Mouse (Mus musculus): ENCODE data around the gene Clec12b. TPM values are rescaled to one million over a fixed set of nuclear protein-coding genes. Genes with fewer than 3 reads are reported as not detected.

Gene Clec12b
- polyA plus RNA-seq (2016; fragmentation: Nextera tagmentation; extraction: Ambion mirVana): 0.17 TPM in 1 of 2 replicates, not detected in the other

- H3K4me2 ChIP-seq (replicated peaks): no peak within 1 kb of the TSS
- H3K4me1 ChIP-seq: no peaks in the 10 kb centered on the region
Measured at GRCm38 (mm10) chr6:129385774-129386173, at the start of gene Clec12b. TSS of gene Clec12b (minus strand) at chr6:129385874.

GRCm38 (mm10) chr6:129434239-129434638 lies 48.6 kb upstream of the Clec12b start:
- no peak overlapping the region for H3K4me3 ChIP-seq
- no peaks in the 10 kb centered on the region for H3K36me3 ChIP-seq
- no peaks in the 10 kb centered on the region for H3K9me3 ChIP-seq (replicated peaks)
- no peaks in the 10 kb centered on the region for H3K4me1 ChIP-seq
- WGBS: 62% methylated on average over 5 of the region's 5 CpGs
- no peaks in the 10 kb centered on the region for H3K27me3 ChIP-seq
- H3K27ac ChIP-seq: no peak overlapping the region
- no peak overlapping the region for H3K9ac ChIP-seq
- H3K4me2 ChIP-seq (replicated peaks): no peak overlapping the region
- no peak for ATAC-seq (ENCODE audit: low FRiP score)

More at GRCm38 (mm10) chr6:129385774-129386173, at the start of gene Clec12b:
- H3K27ac ChIP-seq: 0 out of 2 replicates have a peak within 1 kb of the TSS, but pooled peaks have one; percentile 12
- ATAC-seq (ENCODE audit: low FRiP score): no peak
- H3K27me3 ChIP-seq: no peaks in the 10 kb centered on the region
- H3K9ac ChIP-seq: no peak within 1 kb of the TSS
- no peaks in the 10 kb centered on the region for H3K36me3 ChIP-seq
- no peaks in the 10 kb centered on the region for H3K9me3 ChIP-seq (replicated peaks)
- H3K4me3 ChIP-seq: no peak within 1 kb of the TSS
- WGBS: 65% methylated on average over 2 of the region's 2 CpGs

GRCm38 (mm10) chr6:129427281-129427680 lies 41.6 kb upstream of the Clec12b start:
- H3K4me2 ChIP-seq (replicated peaks): no peak overlapping the region
- 79% methylated on average over 4 of the region's 4 CpGs for WGBS
- no peaks in the 10 kb centered on the region for H3K27me3 ChIP-seq
- peaks cover 3% of the 10 kb centered on the region for H3K4me1 ChIP-seq
- no peak overlapping the region for H3K9ac ChIP-seq
- H3K27ac ChIP-seq: no peak overlapping the region
- no peaks in the 10 kb centered on the region for H3K9me3 ChIP-seq (replicated peaks)
- no peaks in the 10 kb centered on the region for H3K36me3 ChIP-seq
- no peak for ATAC-seq (ENCODE audit: low FRiP score)
- no peak overlapping the region for H3K4me3 ChIP-seq

- Histone ChIP-seq H3K9me3 (replicated peaks) (no peaks in the 10 kb centered on the region), H3K27me3 (no peaks in the 10 kb centered on the region), H3K27ac (no peak overlapping the region), H3K36me3 (no peaks in the 10 kb centered on the region), H3K9ac (no peak overlapping the region), H3K4me3 (no peak overlapping the region), H3K4me1 (peaks cover 3% of the 10 kb centered on the region), H3K4me2 (replicated peaks) (no peak overlapping the region)
- 46% methylated on average over 5 of the region's 5 CpGs for WGBS
- ATAC-seq (ENCODE audit: low FRiP score): no peak
Measured at GRCm38 (mm10) chr6:129425812-129426211, 40.1 kb upstream of the Clec12b start.

GRCm38 (mm10) chr6:129425217-129425616 lies 39.5 kb upstream of the Clec12b start:
- Histone ChIP-seq H3K27ac (no peak overlapping the region), H3K4me1 (peaks cover 3% of the 10 kb centered on the region), H3K9me3 (replicated peaks) (no peaks in the 10 kb centered on the region), H3K9ac (no peak overlapping the region), H3K27me3 (no peaks in the 10 kb centered on the region), H3K4me2 (replicated peaks) (no peak overlapping the region), H3K4me3 (no peak overlapping the region), H3K36me3 (no peaks in the 10 kb centered on the region)
- ATAC-seq (ENCODE audit: low FRiP score): no peak
- 67% methylated on average over 5 of the region's 5 CpGs for WGBS

- Histone ChIP-seq H3K4me2 (replicated peaks) (no peak overlapping the region), H3K27me3 (no peaks in the 10 kb centered on the region), H3K36me3 (no peaks in the 10 kb centered on the region), H3K9ac (no peak overlapping the region), H3K4me1 (peaks cover 3% of the 10 kb centered on the region), H3K27ac (no peak overlapping the region), H3K9me3 (replicated peaks) (no peaks in the 10 kb centered on the region), H3K4me3 (no peak overlapping the region)
- WGBS: 12% methylated on average over 1 of the region's 1 CpGs
- ATAC-seq (ENCODE audit: low FRiP score): peak; percentile 86
Measured at GRCm38 (mm10) chr6:129423734-129424072, 38.0 kb upstream of the Clec12b start.

GRCm38 (mm10) chr6:129423040-129423733 lies 37.5 kb upstream of the Clec12b start:
- no peak overlapping the region for H3K27ac ChIP-seq
- 82% methylated on average over 4 of the region's 4 CpGs for WGBS
- ATAC-seq (ENCODE audit: low FRiP score): peak; percentile 11; the same call in 1 of the 2 replicates
- H3K36me3 ChIP-seq: no peaks in the 10 kb centered on the region
- H3K27me3 ChIP-seq: no peaks in the 10 kb centered on the region
- no peak overlapping the region for H3K9ac ChIP-seq
- H3K4me3 ChIP-seq: no peak overlapping the region
- H3K4me1 ChIP-seq: peaks cover 3% of the 10 kb centered on the region
- H3K4me2 ChIP-seq (replicated peaks): no peak overlapping the region
- H3K9me3 ChIP-seq (replicated peaks): no peaks in the 10 kb centered on the region

- Histone ChIP-seq H3K27ac (no peak overlapping the region), H3K4me1 (peaks cover 3% of the 10 kb centered on the region), H3K36me3 (no peaks in the 10 kb centered on the region), H3K4me2 (replicated peaks) (no peak overlapping the region), H3K9me3 (replicated peaks) (no peaks in the 10 kb centered on the region), H3K4me3 (no peak overlapping the region), H3K9ac (no peak overlapping the region), H3K27me3 (no peaks in the 10 kb centered on the region)
- 89% methylated on average over 3 of the region's 3 CpGs for WGBS
- no peak for ATAC-seq (ENCODE audit: low FRiP score)
Measured at GRCm38 (mm10) chr6:129422311-129422710, 36.6 kb upstream of the Clec12b start.

GRCm38 (mm10) chr6:129414177-129414576 lies 28.5 kb upstream of the Clec12b start:
- Histone ChIP-seq H3K4me1 (no peaks in the 10 kb centered on the region), H3K9ac (no peak overlapping the region), H3K9me3 (replicated peaks) (no peaks in the 10 kb centered on the region), H3K27me3 (no peaks in the 10 kb centered on the region), H3K36me3 (no peaks in the 10 kb centered on the region), H3K27ac (no peak overlapping the region), H3K4me2 (replicated peaks) (no peak overlapping the region), H3K4me3 (no peak overlapping the region)
- WGBS: 80% methylated on average over 1 of the region's 1 CpGs
- ATAC-seq (ENCODE audit: low FRiP score): no peak

- no peak within 1 kb of the TSS for H3K9ac ChIP-seq
- no peak within 1 kb of the TSS for H3K4me2 ChIP-seq (replicated peaks)
- H3K9me3 ChIP-seq (replicated peaks): no peaks in the 10 kb centered on the region
- H3K4me3 ChIP-seq: no peak within 1 kb of the TSS
- no peaks in the 10 kb centered on the region for H3K27me3 ChIP-seq
- no peaks in the 10 kb centered on the region for H3K36me3 ChIP-seq
- H3K4me1 ChIP-seq: no peaks in the 10 kb centered on the region
- ATAC-seq (ENCODE audit: low FRiP score): no peak
- WGBS: 91% methylated on average over 2 of the region's 2 CpGs
- no peak within 1 kb of the TSS for H3K27ac ChIP-seq
Measured at GRCm38 (mm10) chr6:129408562-129408961, 22.9 kb upstream of the Clec12b start, which contains the start of gene Clec9a. TSS of gene Clec9a (plus strand) at chr6:129408862.

- H3K4me1 ChIP-seq: no peaks in the 10 kb centered on the region
- no peak for ATAC-seq (ENCODE audit: low FRiP score)
- H3K4me3 ChIP-seq: no peak overlapping the region
- H3K27ac ChIP-seq: no peak overlapping the region
- H3K36me3 ChIP-seq: no peaks in the 10 kb centered on the region
- no peaks in the 10 kb centered on the region for H3K9me3 ChIP-seq (replicated peaks)
- H3K27me3 ChIP-seq: no peaks in the 10 kb centered on the region
- H3K4me2 ChIP-seq (replicated peaks): no peak overlapping the region
- no peak overlapping the region for H3K9ac ChIP-seq
- WGBS: 47% methylated on average over 2 of the region's 2 CpGs
Measured at GRCm38 (mm10) chr6:129407324-129407723, 21.6 kb upstream of the Clec12b start.

- Histone ChIP-seq H3K9me3 (replicated peaks) (no peaks in the 10 kb centered on the region), H3K27me3 (no peaks in the 10 kb centered on the region), H3K4me1 (no peaks in the 10 kb centered on the region), H3K4me2 (replicated peaks) (no peak overlapping the region), H3K27ac (no peak overlapping the region), H3K9ac (no peak overlapping the region), H3K36me3 (no peaks in the 10 kb centered on the region), H3K4me3 (no peak overlapping the region)
- no peak for ATAC-seq (ENCODE audit: low FRiP score)
Measured at GRCm38 (mm10) chr6:129405999-129406398, 20.3 kb upstream of the Clec12b start.

GRCm38 (mm10) chr6:129403391-129403790 lies 17.7 kb upstream of the Clec12b start:
- ATAC-seq (ENCODE audit: low FRiP score): no peak
- WGBS: 90% methylated on average over 6 of the region's 6 CpGs
- Histone ChIP-seq H3K4me1 (no peaks in the 10 kb centered on the region), H3K9ac (no peak overlapping the region), H3K27me3 (no peaks in the 10 kb centered on the region), H3K27ac (no peak overlapping the region), H3K4me3 (no peak overlapping the region), H3K9me3 (replicated peaks) (no peaks in the 10 kb centered on the region), H3K36me3 (no peaks in the 10 kb centered on the region), H3K4me2 (replicated peaks) (no peak overlapping the region)
